Mouse (Mus musculus): ENCODE data around the gene Fam171a1. TPM values are rescaled to one million over a fixed set of nuclear protein-coding genes. Genes with fewer than 3 reads are reported as not detected.
"Not testable (repeated sequence)": the region's sequence is repeated elsewhere in the genome, so short reads cannot be mapped to it uniquely, and the experiment has no call there.

Fam171a1 gene
- total and polyA plus RNA-seq, 3 experiments = 0.11 TPM; not detected in 2

- Histone ChIP-seq H3K4me3 (ENCODE audit: low read depth, low read length) (no peak overlapping the region), H3K9me3 (replicated peaks) (no peaks in the 10 kb centered on the region), H3K4me1 (ENCODE audit: insufficient read depth, low read depth, low read length) (no peaks in the 10 kb centered on the region), H3K36me3 (replicated peaks) (no peaks in the 10 kb centered on the region), H3K27me3 (ENCODE audit: insufficient read depth, low read length) (no peaks in the 10 kb centered on the region)
- TF ChIP-seq POLR2AphosphoS5 (IDR thresholded peaks at IDR 0.05; ENCODE audit: insufficient replicate concordance, low read depth, low read length) = no peak
- TF ChIP-seq GATA2 (IDR thresholded peaks at IDR 0.05; ENCODE audit: borderline replicate concordance, low read depth, low read length) = no peak
- no peak for DNase-seq (ENCODE audit: low spot score)
- ATAC-seq (ENCODE audit: extremely low read depth, insufficient number of reproducible peaks, low FRiP score, poor library complexity, severe bottlenecking) = no peak
Measured at GRCm38 (mm10) chr2:3206975-3207642, 93.1 kb downstream of the Fam171a1 start.

- TF ChIP-seq GATA2 (IDR thresholded peaks at IDR 0.05; ENCODE audit: borderline replicate concordance, low read depth, low read length) (no peak), GATA1 (IDR thresholded peaks at IDR 0.05; ENCODE audit: borderline replicate concordance, low read length) (no peak), TAL1 (conservative IDR thresholded peaks at IDR 0.05; ENCODE audit: low read depth, low read length) (no peak), CTCF (IDR thresholded peaks at IDR 0.05; ENCODE audit: low read depth, low read length) (no peak), POLR2AphosphoS5 (IDR thresholded peaks at IDR 0.05; ENCODE audit: insufficient replicate concordance, low read depth, low read length) (no peak)
- no peak overlapping the region for H3K4me3 ChIP-seq (ENCODE audit: low read depth, low read length)
- H3K27me3 ChIP-seq (ENCODE audit: insufficient read depth, low read length) = peaks cover 2% of the 10 kb centered on the region; the same call in 1 of the 2 replicates
- DNase-seq (ENCODE audit: low spot score) (no peak), ATAC-seq (ENCODE audit: extremely low read depth, insufficient number of reproducible peaks, low FRiP score, poor library complexity, severe bottlenecking) (no peak)
- H3K9me3 ChIP-seq (replicated peaks) = no peaks in the 10 kb centered on the region
- no peaks in the 10 kb centered on the region for H3K36me3 ChIP-seq (replicated peaks)
- H3K4me1 ChIP-seq (ENCODE audit: insufficient read depth, low read depth, low read length) = no peaks in the 10 kb centered on the region
Measured at GRCm38 (mm10) chr2:3215480-3215879, 101.5 kb downstream of the Fam171a1 start.

GRCm38 (mm10) chr2:3216617-3217016 lies 102.6 kb downstream of the Fam171a1 start:
- Histone ChIP-seq H3K4me1 (ENCODE audit: insufficient read depth, low read depth, low read length) (no peaks in the 10 kb centered on the region), H3K36me3 (replicated peaks) (no peaks in the 10 kb centered on the region), H3K9me3 (replicated peaks) (no peaks in the 10 kb centered on the region), H3K4me3 (ENCODE audit: low read depth, low read length) (no peak overlapping the region), H3K27me3 (ENCODE audit: insufficient read depth, low read length) (peaks cover 2% of the 10 kb centered on the region; the same call in 1 of the 2 replicates)
- ATAC-seq (ENCODE audit: extremely low read depth, insufficient number of reproducible peaks, low FRiP score, poor library complexity, severe bottlenecking) (no peak), DNase-seq (ENCODE audit: low spot score) (no peak)
- TF ChIP-seq CTCF (IDR thresholded peaks at IDR 0.05; ENCODE audit: low read depth, low read length) (no peak), TAL1 (conservative IDR thresholded peaks at IDR 0.05; ENCODE audit: low read depth, low read length) (no peak), GATA1 (IDR thresholded peaks at IDR 0.05; ENCODE audit: borderline replicate concordance, low read length) (no peak), GATA2 (IDR thresholded peaks at IDR 0.05; ENCODE audit: borderline replicate concordance, low read depth, low read length) (no peak), POLR2AphosphoS5 (IDR thresholded peaks at IDR 0.05; ENCODE audit: insufficient replicate concordance, low read depth, low read length) (no peak)

GRCm38 (mm10) chr2:3217577-3217976 lies 103.6 kb downstream of the Fam171a1 start:
- not testable (repeated sequence) for H3K4me1 ChIP-seq (ENCODE audit: insufficient read depth, low read depth, low read length); H3K36me3 ChIP-seq (replicated peaks); ATAC-seq (ENCODE audit: extremely low read depth, insufficient number of reproducible peaks, low FRiP score, poor library complexity, severe bottlenecking); H3K9me3 ChIP-seq (replicated peaks); H3K27me3 ChIP-seq (ENCODE audit: insufficient read depth, low read length); H3K4me3 ChIP-seq (ENCODE audit: low read depth, low read length); DNase-seq (ENCODE audit: low spot score)

GRCm38 (mm10) chr2:3218225-3218624 lies 104.2 kb downstream of the Fam171a1 start:
- no peak for TF ChIP-seq CTCF (IDR thresholded peaks at IDR 0.05; ENCODE audit: low read depth, low read length)
- Histone ChIP-seq H3K4me1 (ENCODE audit: insufficient read depth, low read depth, low read length) (no peaks in the 10 kb centered on the region), H3K9me3 (replicated peaks) (no peaks in the 10 kb centered on the region), H3K4me3 (ENCODE audit: low read depth, low read length) (no peak overlapping the region), H3K36me3 (replicated peaks) (no peaks in the 10 kb centered on the region), H3K27me3 (ENCODE audit: insufficient read depth, low read length) (peaks cover 2% of the 10 kb centered on the region; the same call in 1 of the 2 replicates)
- no peak for DNase-seq (ENCODE audit: low spot score)
- ATAC-seq (ENCODE audit: extremely low read depth, insufficient number of reproducible peaks, low FRiP score, poor library complexity, severe bottlenecking) = no peak

- Histone ChIP-seq H3K36me3 (replicated peaks) (no peaks in the 10 kb centered on the region), H3K4me1 (ENCODE audit: insufficient read depth, low read depth, low read length) (no peaks in the 10 kb centered on the region), H3K27me3 (ENCODE audit: insufficient read depth, low read length) (no peaks in the 10 kb centered on the region), H3K9me3 (replicated peaks) (no peaks in the 10 kb centered on the region), H3K4me3 (ENCODE audit: low read depth, low read length) (no peak overlapping the region)
- no peak for TF ChIP-seq TAL1 (conservative IDR thresholded peaks at IDR 0.05; ENCODE audit: low read depth, low read length)
- no peak for TF ChIP-seq GATA1 (IDR thresholded peaks at IDR 0.05; ENCODE audit: borderline replicate concordance, low read length)
- TF ChIP-seq CTCF (IDR thresholded peaks at IDR 0.05; ENCODE audit: low read depth, low read length) = no peak
- TF ChIP-seq POLR2AphosphoS5 (IDR thresholded peaks at IDR 0.05; ENCODE audit: insufficient replicate concordance, low read depth, low read length) = no peak
- no peak for TF ChIP-seq GATA2 (IDR thresholded peaks at IDR 0.05; ENCODE audit: borderline replicate concordance, low read depth, low read length)
- ATAC-seq (ENCODE audit: extremely low read depth, insufficient number of reproducible peaks, low FRiP score, poor library complexity, severe bottlenecking) = no peak
- no peak for DNase-seq (ENCODE audit: low spot score)
Measured at GRCm38 (mm10) chr2:3228475-3228874, 114.5 kb downstream of the Fam171a1 start.

- ATAC-seq (ENCODE audit: extremely low read depth, insufficient number of reproducible peaks, low FRiP score, poor library complexity, severe bottlenecking) = 0 out of 2 replicates have a peak, but pooled peaks have one; percentile 49
- no peaks in the 10 kb centered on the region for H3K27me3 ChIP-seq (ENCODE audit: insufficient read depth, low read length)
Measured at GRCm38 (mm10) chr2:3229060-3229459, 115.0 kb downstream of the Fam171a1 start.

More at GRCm38 (mm10) chr2:3229060-3229459, 115.0 kb downstream of the Fam171a1 start:
- H3K36me3 ChIP-seq (replicated peaks) = no peaks in the 10 kb centered on the region
- peak; percentile 27; the same call in 1 of the 2 replicates for TF ChIP-seq CTCF (IDR thresholded peaks at IDR 0.05; ENCODE audit: low read depth, low read length)
- no peak for TF ChIP-seq GATA1 (IDR thresholded peaks at IDR 0.05; ENCODE audit: borderline replicate concordance, low read length)
- TF ChIP-seq TAL1 (conservative IDR thresholded peaks at IDR 0.05; ENCODE audit: low read depth, low read length) = no peak
- H3K4me1 ChIP-seq (ENCODE audit: insufficient read depth, low read depth, low read length) = no peaks in the 10 kb centered on the region
- H3K4me3 ChIP-seq (ENCODE audit: low read depth, low read length) = no peak overlapping the region
- H3K9me3 ChIP-seq (replicated peaks) = no peaks in the 10 kb centered on the region
- no peak for DNase-seq (ENCODE audit: low spot score)

All from G1E (cell line).